Mouse (Mus musculus): Measurements from ENCODE around the gene Sag. TPM values are rescaled to one million over a fixed set of nuclear protein-coding genes. Genes with fewer than 3 reads are reported as not detected.
A peak's percentile ranks its signal among the peaks of the same experiment; 100 is the strongest.

Sag gene
- polyA plus RNA-seq, 1 experiment from 2014 or later: 0.68 TPM

DNA sequence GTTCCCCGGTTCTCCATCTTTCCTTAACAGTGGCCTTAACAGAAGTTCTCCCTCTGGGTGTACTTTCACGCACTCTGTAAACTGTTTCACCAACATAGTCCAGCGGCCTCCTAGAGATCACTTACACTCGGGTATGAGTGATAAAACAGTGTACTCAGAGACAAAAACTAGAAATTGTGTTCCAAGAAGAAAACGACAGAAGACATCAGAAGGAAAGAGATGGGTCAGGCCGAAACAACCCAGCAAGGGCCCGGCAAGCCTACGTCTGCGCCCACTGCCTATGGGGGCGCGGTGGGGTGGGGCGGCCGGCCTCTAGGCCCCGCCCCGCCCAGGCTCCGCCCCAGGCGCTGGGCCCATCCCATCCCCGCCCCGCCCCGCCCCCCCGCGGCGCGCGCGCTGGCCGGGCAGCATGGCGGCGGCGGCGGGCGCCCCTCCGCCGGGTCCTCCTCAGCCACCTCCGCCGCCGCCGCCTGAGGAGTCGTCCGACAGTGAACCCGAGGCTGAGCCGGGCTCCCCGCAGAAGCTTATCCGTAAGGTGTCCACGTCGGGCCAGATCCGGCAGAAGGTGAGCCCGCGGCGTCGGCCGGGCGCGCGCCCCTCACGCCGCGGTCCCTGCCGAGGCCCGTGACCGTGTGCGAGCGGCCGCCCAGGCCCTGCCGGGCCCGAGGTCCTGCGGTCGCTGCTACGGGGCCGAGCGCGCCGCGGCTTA, 49.6 kb downstream of the Sag start, which contains the start of gene Dgkd:
TSS of gene Dgkd (plus strand) at position 396 of the 709 bp plus-strand sequence.
- Histone ChIP-seq H3K27ac (peak within 1 kb of the TSS; percentile 70), H3K4me2 (ENCODE audit: low read length) (peak within 1 kb of the TSS; percentile 88), H3K9me3 (replicated peaks; ENCODE audit: low read length) (no peaks in the 10 kb centered on the region), H3K27me3 (ENCODE audit: insufficient read depth, low read length) (no peaks in the 10 kb centered on the region), H3K4me1 (replicated peaks; ENCODE audit: insufficient read depth, low read length) (peaks cover 12% of the 10 kb centered on the region), H3K4me3 (replicated peaks; ENCODE audit: low read depth, low read length) (peak within 1 kb of the TSS; percentile 98), H3K9ac (ENCODE audit: low read depth, low read length) (peak within 1 kb of the TSS; percentile 94), H3K36me3 (ENCODE audit: insufficient read depth, low read length) (no peaks in the 10 kb centered on the region)
- peak; percentile 90 for DNase-seq (ENCODE audit: low spot score)
- peak; percentile 95 for ATAC-seq (replicated peaks; ENCODE audit: low FRiP score, low read depth)
- WGBS: 1% methylated on average over 54 of the region's 74 CpGs
- TF ChIP-seq CTCF (IDR thresholded peaks at IDR 0.05; ENCODE audit: low read depth): no peak; the same call in 1 of the 2 replicates

DNA sequence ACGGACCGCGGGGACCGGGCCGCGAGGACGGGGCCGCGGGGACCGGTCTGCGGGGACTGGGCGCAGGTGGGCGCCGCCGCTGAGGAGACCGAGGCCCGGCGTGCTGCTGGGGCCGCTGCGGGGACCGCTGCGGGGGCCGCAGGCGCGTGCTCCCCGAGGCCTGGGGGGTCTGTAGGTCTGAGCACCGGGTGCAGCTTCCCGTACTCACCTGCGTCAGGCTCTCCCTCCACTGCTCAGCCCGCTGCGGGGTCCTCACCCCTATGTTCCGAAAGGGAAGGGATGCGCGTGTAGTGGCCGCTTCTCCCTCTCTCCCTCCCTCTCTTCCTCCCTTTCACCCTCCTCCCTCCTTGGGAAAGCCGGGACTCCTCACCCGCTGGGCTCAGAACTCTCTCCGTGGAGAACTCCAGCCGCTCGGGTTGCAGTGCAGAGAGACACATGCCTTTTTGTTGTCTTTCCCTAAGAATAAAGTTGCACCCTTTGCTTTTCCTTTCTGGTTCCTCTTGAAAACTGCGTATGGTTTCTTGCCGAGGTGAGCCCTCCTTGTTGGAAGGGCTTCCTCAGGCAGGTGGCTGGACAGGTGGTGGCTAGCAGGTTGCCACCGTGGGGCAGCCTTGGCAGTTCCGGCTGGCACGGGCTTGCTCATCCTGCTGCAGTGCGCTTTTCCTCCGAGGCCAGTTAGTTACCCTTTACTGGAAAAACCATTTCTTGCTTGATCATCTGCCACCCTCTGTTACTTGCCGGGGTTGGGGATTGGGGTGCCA, 50.3 kb downstream of the Sag start:
- H3K36me3 ChIP-seq (ENCODE audit: insufficient read depth, low read length): no peaks in the 10 kb centered on the region
- no peaks in the 10 kb centered on the region for H3K27me3 ChIP-seq (ENCODE audit: insufficient read depth, low read length)
- DNase-seq (ENCODE audit: low spot score) (peak; percentile 64), ATAC-seq (replicated peaks; ENCODE audit: low FRiP score, low read depth) (peak; percentile 60; the same call in 1 of the 2 replicates)
- H3K9me3 ChIP-seq (replicated peaks; ENCODE audit: low read length): no peaks in the 10 kb centered on the region
- H3K4me3 ChIP-seq (replicated peaks; ENCODE audit: low read depth, low read length): peak overlapping the region; percentile 98
- H3K9ac ChIP-seq (ENCODE audit: low read depth, low read length): peak overlapping the region; percentile 94
- under 1% methylated on average over 30 of the region's 48 CpGs for WGBS
- TF ChIP-seq CTCF (IDR thresholded peaks at IDR 0.05; ENCODE audit: low read depth): no peak
- peak overlapping the region; percentile 70 for H3K27ac ChIP-seq
- H3K4me1 ChIP-seq (replicated peaks; ENCODE audit: insufficient read depth, low read length): peaks cover 12% of the 10 kb centered on the region
- H3K4me2 ChIP-seq (ENCODE audit: low read length): peak overlapping the region; percentile 88

DNA sequence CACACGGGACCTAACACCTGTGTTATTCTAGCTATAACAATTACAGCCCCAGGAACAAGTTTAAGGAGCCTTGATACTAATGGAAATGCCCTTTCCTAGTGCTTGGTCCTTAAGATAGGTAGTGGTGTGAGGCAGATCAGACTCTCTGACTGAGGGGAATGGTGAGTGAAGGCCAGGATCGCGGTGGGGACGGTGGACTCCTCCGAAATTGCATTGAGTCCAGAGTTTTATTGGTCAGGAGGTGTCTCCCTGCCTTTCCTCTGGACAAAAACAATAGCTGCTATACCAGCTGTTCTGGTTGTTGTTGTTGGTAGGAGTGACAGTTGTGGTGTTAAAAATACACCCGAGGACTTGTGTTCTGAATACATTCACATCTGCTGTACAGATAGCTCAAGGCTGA, 50.9 kb downstream of the Sag start:
- DNase-seq (ENCODE audit: low spot score) (no peak), ATAC-seq (replicated peaks; ENCODE audit: low FRiP score, low read depth) (no peak)
- no peak overlapping the region for H3K27ac ChIP-seq
- H3K36me3 ChIP-seq (ENCODE audit: insufficient read depth, low read length): no peaks in the 10 kb centered on the region
- H3K9me3 ChIP-seq (replicated peaks; ENCODE audit: low read length): no peaks in the 10 kb centered on the region
- H3K4me3 ChIP-seq (replicated peaks; ENCODE audit: low read depth, low read length): peak overlapping the region; percentile 98
- no peak for TF ChIP-seq CTCF (IDR thresholded peaks at IDR 0.05; ENCODE audit: low read depth)
- H3K4me2 ChIP-seq (ENCODE audit: low read length): peak overlapping the region; percentile 88
- peaks cover 12% of the 10 kb centered on the region for H3K4me1 ChIP-seq (replicated peaks; ENCODE audit: insufficient read depth, low read length)
- 0 out of 2 replicates have a peak overlapping the region, but pooled peaks have one; percentile 32 for H3K9ac ChIP-seq (ENCODE audit: low read depth, low read length)
- 14% methylated on average over 6 of the region's 6 CpGs for WGBS
- H3K27me3 ChIP-seq (ENCODE audit: insufficient read depth, low read length): no peaks in the 10 kb centered on the region

DNA sequence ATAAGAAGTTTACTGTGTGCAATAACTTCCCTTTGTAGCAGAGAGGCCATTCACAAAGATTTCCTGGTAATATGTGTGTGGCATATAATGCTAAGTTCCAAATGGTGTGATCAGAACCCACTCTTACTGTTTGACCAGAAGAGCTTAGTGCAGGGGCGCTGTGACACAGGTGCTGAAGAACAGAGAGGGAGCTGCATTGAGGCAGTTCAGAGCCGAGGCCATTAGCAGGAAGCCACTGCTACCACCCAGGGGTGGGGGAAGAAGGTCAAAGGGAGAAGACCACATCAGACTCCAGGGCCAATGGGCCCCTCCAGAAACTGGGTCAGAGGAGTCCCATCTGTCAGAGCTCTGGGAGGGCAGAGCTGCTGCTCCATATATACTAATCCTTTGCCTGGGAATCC, 51.4 kb downstream of the Sag start:
- no peak overlapping the region for H3K9ac ChIP-seq (ENCODE audit: low read depth, low read length)
- TF ChIP-seq CTCF (IDR thresholded peaks at IDR 0.05; ENCODE audit: low read depth): no peak
- ATAC-seq (replicated peaks; ENCODE audit: low FRiP score, low read depth) (no peak), DNase-seq (ENCODE audit: low spot score) (no peak)
- H3K27ac ChIP-seq: no peak overlapping the region
- H3K9me3 ChIP-seq (replicated peaks; ENCODE audit: low read length): no peaks in the 10 kb centered on the region
- peak overlapping the region; percentile 98; the same call in 1 of the 2 replicates for H3K4me3 ChIP-seq (replicated peaks; ENCODE audit: low read depth, low read length)
- peaks cover 15% of the 10 kb centered on the region for H3K4me1 ChIP-seq (replicated peaks; ENCODE audit: insufficient read depth, low read length)
- 33% methylated on average over 2 of the region's 2 CpGs for WGBS
- no peaks in the 10 kb centered on the region for H3K27me3 ChIP-seq (ENCODE audit: insufficient read depth, low read length)
- H3K36me3 ChIP-seq (ENCODE audit: insufficient read depth, low read length): no peaks in the 10 kb centered on the region
- peak overlapping the region; percentile 88 for H3K4me2 ChIP-seq (ENCODE audit: low read length)

DNA sequence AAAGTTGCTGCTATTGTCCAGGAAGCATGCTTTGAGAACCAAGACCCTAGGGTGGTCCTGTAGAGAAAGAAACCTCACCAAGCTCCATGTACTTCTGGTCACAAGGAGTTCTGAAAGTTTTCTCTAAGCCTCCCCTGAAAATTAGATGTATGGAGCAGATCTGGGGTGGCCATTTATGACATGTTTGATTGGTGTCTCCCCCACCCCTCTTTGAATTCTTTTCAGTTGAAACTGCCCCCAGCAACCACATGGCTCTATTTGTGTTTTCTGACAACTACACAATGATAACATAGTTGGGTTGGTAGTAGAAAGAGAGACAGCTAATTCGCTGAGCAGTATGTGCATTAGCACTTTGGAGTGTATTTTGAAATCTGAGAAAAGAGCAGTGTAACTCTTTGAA, 52.0 kb downstream of the Sag start:
- Histone ChIP-seq H3K27ac (no peak overlapping the region), H3K27me3 (ENCODE audit: insufficient read depth, low read length) (no peaks in the 10 kb centered on the region), H3K4me1 (replicated peaks; ENCODE audit: insufficient read depth, low read length) (peaks cover 15% of the 10 kb centered on the region), H3K36me3 (ENCODE audit: insufficient read depth, low read length) (no peaks in the 10 kb centered on the region), H3K9ac (ENCODE audit: low read depth, low read length) (no peak overlapping the region), H3K4me2 (ENCODE audit: low read length) (no peak overlapping the region), H3K4me3 (replicated peaks; ENCODE audit: low read depth, low read length) (no peak overlapping the region), H3K9me3 (replicated peaks; ENCODE audit: low read length) (no peaks in the 10 kb centered on the region)
- ATAC-seq (replicated peaks; ENCODE audit: low FRiP score, low read depth): no peak
- DNase-seq (ENCODE audit: low spot score): no peak
- no peak for TF ChIP-seq CTCF (IDR thresholded peaks at IDR 0.05; ENCODE audit: low read depth)
- WGBS: 88% methylated on average over 1 of the region's 1 CpGs

DNA sequence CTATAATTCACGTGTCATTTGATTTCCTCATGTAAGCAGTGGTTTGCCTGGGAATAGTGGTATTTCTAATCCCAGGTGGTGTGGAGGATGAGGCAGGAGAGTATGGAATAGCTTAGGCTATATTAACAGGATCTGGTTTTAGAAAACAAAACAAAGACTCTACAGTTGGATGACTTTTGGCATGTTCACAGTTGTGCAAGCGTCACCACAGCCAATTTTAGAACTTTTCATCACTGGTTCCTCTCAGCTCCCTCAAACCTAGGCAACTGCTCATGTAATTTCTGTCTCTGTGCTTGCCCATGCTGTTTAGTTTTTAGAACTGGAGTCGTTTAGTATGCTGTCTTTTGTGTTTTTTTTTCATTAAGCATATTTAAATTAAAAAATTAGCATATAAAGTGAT, 53.3 kb downstream of the Sag start:
- H3K27me3 ChIP-seq (ENCODE audit: insufficient read depth, low read length): no peaks in the 10 kb centered on the region
- H3K4me1 ChIP-seq (replicated peaks; ENCODE audit: insufficient read depth, low read length): peaks cover 15% of the 10 kb centered on the region
- H3K27ac ChIP-seq: no peak overlapping the region
- no peak overlapping the region for H3K4me3 ChIP-seq (replicated peaks; ENCODE audit: low read depth, low read length)
- no peak for TF ChIP-seq CTCF (IDR thresholded peaks at IDR 0.05; ENCODE audit: low read depth)
- ATAC-seq (replicated peaks; ENCODE audit: low FRiP score, low read depth): no peak
- no peaks in the 10 kb centered on the region for H3K36me3 ChIP-seq (ENCODE audit: insufficient read depth, low read length)
- no peak overlapping the region for H3K9ac ChIP-seq (ENCODE audit: low read depth, low read length)
- DNase-seq (ENCODE audit: low spot score): no peak
- no peak overlapping the region for H3K4me2 ChIP-seq (ENCODE audit: low read length)
- H3K9me3 ChIP-seq (replicated peaks; ENCODE audit: low read length): no peaks in the 10 kb centered on the region
- WGBS: 71% methylated on average over 3 of the region's 3 CpGs
